Mouse (Mus musculus) ES-CJ7 (cell line): ENCODE data around the gene Cct6b.

Experiments used
- DNase-seq: peaks from one replicate; pipeline ENCODE4 v3.0.0; 2011; ENCODE audit warnings: low read depth, low spot score

Gene Cct6b

GRCm38 (mm10) chr11:82763742-82764437 is at the start of gene Cct6b, which contains the start of gene Zfp830:
TSS of gene Cct6b (minus strand) at chr11:82764321.
TSS of gene Zfp830 (plus strand) at chr11:82764345.
- peak; percentile 95 for DNase-seq

- DNase-seq: no peak
Measured at GRCm38 (mm10) chr11:82808485-82808884, 44.4 kb upstream of the Cct6b start.

- no peak for DNase-seq
Measured at GRCm38 (mm10) chr11:82807370-82807769, 43.2 kb upstream of the Cct6b start.

DNA sequence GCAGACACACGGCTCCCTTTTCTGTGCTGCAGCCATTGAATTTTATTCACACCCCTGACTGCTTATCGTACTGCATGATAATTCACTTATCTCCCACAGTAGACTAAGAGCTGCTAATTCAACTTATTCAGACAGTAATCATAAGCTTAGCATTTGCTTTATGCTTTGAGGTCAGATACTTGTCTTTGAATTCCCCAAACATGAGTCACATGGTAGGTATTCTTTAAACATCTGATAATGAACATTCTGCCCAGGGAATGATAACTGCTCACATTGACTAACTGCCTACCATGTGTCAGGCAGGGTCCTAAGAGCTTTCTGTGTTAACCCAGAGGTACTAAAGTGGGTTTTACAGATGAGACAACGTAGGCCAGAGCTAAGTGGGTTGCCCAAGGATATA is 42.5 kb upstream of the Cct6b start:
- DNase-seq: no peak

DNA sequence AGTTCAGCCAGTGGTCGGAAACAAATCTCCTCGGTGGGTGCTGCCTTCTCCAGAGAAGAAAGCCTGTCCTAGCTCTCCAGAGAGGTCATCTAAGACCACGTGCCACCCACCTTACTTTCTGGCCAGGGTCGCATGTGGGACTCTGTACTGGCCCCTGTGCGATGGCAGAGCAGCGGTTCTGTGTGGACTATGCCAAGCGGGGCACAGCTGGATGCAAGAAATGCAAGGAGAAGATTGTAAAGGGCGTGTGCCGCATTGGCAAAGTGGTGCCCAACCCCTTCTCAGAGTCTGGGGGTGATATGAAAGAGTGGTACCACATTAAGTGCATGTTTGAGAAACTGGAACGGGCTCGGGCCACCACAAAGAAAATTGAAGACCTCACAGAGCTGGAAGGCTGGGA is 19.3 kb upstream of the Cct6b start:
- DNase-seq: no peak

DNA sequence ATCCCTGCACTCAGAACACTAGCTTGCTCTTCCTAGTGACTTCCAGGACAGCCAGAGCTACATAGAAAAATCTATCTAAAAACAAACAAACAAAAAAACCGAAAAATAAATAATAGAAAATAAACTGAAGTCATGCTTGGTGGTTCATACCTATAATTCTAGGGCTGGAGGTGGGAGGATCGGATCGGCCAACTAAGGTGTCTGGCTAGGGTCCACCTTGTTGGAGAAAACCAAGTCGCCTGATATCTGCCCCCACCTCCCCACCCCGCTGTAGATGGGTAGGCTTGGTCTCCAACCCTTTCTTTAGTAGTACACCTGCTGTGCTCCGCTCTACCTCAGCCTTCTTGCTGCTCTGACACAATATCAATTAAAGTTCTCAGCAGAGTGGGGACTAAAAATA is 18.1 kb upstream of the Cct6b start:
- no peak for DNase-seq

DNA sequence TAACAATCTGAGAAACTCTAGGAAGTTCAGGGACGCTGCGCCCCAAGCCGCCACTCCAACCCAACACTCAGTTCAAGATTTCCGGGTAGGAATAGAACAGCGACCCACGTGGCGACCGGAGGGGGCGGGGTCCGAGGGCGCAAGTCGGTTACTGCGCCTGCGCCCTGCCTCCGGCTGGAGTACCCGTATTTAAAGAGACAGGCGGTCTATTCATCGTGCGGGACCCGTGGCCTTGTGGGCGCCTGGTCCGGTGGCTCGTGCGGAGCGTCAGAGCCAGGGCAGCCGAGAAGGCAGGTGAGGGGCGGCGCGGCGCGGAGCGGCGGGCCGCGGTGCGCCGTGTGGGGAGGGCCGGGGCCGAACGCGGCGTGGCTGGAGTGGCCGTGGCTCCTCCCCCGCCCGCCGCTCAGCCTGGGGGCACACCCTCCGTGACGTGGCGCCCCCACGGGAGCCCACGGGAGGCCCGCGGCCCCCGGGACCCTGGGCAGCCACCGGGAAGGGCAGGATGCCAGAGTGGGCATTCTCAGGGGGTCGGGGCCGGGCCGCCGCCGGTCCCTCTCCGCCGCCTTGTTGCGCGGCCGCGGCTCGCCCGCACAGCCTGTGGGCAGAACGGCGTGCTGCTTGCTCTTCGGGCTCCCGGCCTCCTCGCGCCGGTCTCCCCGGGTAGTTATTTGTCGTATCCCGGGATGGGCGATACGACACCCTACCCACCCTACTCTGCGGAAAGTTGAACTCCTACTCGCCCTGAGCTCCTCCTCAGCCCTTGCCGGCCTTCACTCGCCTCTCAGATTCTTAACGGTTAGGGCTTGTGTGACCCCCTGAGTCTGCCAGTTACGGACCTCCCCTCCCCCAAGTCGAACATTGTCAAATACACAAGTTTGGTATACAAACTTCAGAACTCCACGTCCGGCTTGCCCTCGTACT is 17.1 kb upstream of the Cct6b start, which contains the start of gene Lig3:
Gene Lig3, plus strand, starts transcription at position 126 of the 921 bp plus-strand sequence.
- peak; percentile 94 for DNase-seq

DNA sequence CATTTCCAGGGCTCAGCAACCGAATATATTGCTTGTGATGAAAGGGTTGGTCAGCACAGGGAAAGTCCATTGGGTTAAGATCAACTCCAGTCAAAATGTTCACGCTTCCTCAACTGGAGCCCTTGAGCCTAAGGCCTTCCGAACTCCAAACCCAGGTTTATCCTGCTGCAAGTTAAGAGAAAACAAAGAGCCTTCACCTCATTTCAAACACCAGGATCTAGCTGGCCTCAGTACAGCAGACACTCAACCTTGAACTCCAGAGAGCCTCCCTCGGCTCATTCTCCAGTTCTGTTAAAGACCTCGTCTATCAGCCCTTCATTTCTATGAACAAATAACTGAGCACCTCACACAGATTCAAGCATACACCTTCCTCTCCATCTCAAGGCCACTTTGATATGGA is 16.0 kb upstream of the Cct6b start:
- peak; percentile 30 for DNase-seq

GRCm38 (mm10) chr11:82764438-82764924 is 360 bp upstream of the Cct6b start:
- DNase-seq: no peak

DNA sequence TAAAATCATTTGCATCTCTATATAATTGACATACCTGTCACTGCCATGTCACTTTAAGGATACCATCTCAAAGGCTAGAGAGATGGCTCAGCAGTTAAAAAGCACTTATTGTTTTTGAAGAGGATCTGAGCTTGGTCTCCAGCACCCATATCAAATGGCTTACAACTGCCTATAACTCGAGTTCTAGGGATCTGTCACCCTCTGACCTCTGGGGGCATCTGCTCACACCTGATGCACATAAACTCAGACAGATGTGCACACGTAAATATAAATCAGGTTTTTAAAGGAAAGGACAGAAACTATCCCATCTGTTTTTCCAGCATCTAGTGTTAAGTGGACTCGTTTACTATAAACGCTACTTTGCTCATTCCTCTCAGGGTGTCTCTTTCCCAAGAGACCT is 860 bp downstream of the Cct6b start:
- no peak for DNase-seq

DNA sequence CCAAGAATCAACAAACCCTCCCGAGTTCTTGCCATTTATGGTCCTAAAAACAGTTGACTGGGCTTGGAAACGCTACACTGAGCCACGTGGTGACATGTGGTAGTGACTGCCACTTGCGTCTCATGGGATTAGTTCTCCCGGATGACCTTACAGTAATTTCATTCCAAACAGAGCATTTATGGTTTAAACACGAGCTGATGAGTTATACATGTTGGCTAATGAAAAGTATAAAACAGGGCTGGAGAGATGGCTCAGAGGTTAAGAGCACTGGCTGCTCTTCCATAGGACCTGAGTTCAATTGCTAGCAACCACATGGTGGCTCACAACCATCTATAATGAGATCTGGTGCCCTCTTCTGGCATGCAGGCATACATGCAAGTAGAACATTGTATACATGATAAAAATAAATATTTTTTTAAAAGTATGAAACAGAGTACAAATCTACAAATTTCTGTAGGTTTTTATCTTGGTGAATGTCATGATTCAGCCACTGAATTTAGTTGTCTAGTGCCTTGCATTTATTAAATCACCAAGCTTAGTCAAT is 1.8 kb downstream of the Cct6b start:
- peak; percentile 63 for DNase-seq

DNA sequence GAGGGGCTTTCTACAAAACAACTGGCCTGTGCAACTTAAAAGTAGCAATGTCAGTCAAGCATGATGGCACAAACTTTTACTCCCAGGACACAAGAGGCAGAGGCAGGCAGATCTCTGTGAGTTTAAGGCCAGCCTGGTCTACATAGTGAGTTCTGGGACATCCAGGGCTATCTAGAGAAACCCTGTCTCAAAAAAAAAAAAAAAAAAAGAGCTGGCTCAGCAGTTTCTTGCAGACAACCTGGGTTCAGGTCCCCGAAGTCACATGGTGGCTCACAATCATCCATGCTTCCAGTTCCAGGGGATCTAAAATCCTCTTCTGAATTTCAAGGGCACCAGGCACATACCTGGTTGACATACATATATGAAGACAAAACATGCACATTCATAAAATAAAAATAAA is 8.2 kb downstream of the Cct6b start:
- DNase-seq: no peak

- DNase-seq: peak; percentile 82
Measured at GRCm38 (mm10) chr11:82752349-82753115, 11.6 kb downstream of the Cct6b start.

DNA sequence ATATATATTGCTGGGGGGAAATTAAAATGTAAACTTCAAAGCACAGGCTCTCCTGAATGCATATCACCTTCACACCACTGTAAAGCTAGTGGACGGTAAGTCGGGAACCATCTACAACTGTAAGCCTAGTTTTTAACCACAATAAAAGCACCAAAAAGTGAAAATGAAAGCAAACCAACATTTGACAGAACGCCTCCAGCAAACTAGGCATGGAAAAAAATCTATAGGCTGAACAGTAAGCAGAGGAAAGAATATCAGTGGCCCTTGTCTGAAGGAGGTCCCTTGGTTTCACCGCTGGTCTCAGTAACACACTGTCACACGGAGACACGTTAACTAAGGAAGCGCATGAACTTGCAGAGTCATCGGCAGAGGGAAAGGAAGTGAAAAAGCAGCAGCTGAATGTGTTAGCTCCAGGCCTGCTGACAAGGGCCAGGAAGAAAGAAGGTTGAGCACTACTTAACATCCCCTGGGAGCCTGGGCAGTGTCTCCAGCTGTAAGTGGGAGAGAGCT is 17.2 kb downstream of the Cct6b start:
- no peak for DNase-seq

GRCm38 (mm10) chr11:82746138-82746537 is 18.0 kb downstream of the Cct6b start:
- DNase-seq: peak; percentile 76

DNA sequence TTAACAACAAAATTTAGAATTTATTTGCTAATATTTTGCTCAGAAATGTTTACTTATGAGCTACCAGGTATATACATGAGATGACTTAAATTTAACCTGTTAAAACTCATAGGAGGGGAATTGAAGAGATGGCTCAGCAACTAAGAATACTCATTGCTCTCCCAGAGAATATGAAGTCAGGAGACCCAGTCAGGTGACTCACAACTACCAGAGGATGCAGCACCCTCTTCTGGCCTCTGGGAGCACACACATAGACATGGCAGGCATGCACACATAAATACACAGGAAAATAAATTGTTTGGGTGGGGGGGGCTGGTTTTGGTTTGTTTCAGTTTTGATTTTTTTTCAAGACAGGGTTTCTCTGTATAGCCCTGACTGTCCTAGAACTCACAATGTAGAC is 25.1 kb downstream of the Cct6b start:
- DNase-seq: peak; percentile 35

DNA sequence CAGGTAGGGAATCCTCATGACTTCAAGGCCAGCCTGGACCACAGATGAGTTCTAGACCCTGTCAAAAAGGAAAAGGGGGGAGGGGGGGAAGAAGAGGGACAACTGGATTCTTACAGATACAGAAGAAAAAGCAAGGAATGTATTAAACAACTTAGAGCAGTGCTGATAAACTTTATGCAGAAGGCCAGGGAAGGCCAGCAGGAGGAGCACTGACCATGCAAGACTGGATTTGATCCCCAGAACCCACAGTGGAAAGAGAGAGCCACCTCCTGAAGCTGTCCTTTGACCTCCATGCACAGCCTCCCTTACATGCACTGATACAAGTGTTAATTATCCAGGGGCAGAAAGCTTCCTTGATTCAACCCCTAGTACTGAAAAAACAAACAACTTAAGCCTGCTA is 29.9 kb downstream of the Cct6b start:
- DNase-seq: no peak

DNA sequence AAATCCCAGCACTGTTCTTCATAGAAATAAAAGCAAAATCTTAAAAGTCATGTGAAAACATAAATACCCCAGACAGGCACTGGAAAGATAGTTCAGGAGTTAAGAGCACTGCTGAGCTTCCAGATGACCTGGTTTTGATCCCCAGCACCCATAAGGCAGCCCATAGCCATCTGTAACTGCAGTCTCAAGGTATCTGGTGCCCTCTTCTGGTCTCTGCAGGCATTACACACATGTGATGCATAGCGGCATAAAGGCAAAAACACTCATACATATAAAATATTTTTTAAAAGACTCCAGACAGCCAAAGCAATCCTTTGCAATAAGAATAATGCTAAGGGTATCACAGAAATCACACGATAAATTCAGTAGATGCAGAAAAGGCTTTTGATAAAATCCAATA is 37.3 kb downstream of the Cct6b start:
- peak; percentile 61 for DNase-seq

- no peak for DNase-seq
Measured at GRCm38 (mm10) chr11:82719294-82719693, 44.8 kb downstream of the Cct6b start.

DNA sequence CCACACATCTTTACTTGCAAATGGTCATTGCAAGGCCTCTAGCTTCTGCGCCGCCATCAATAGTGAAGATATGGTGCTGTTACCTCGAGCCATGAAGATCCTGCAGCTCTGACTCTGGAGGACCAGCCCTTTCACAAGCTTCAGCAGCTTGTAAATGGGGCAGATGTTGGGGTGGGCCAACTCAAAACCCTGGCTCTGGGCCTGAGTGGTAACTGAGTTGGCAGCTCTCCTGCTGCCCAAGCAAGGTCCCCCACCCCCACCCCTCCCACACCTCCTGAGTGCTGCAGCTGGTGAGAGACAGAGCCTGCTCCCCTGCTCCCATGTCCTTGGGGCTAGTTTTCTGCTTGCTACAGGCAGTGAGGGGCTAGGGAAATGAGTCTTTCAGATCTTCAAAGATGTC is 51.4 kb downstream of the Cct6b start:
- DNase-seq: no peak

GRCm38 (mm10) chr11:82708934-82709333 is 55.2 kb downstream of the Cct6b start:
- no peak for DNase-seq
